Mouse (Mus musculus): Measurements from ENCODE around the gene Pycr2. TPM values are rescaled to one million over a fixed set of nuclear protein-coding genes. Genes with fewer than 3 reads are reported as not detected.

Gene Pycr2
- polyA plus RNA-seq, 1 experiment from 2014 or later: 57.5 TPM

GRCm38 (mm10) chr1:180941726-180942125 is 37.6 kb downstream of the Pycr2 start:
- H3K4me2 ChIP-seq (replicated peaks; ENCODE audit: low read depth, low read length): peak overlapping the region; percentile 78
- H3K4me3 ChIP-seq (ENCODE audit: low read depth, low read length): peak overlapping the region; percentile 92
- H3K27ac ChIP-seq (ENCODE audit: low read length): peak overlapping the region; percentile 92
- 4% methylated on average over 18 of the region's 18 CpGs for WGBS
- H3K9ac ChIP-seq (replicated peaks; ENCODE audit: low read depth): peak overlapping the region; percentile 73; the same call in 1 of the 2 replicates
- H3K4me1 ChIP-seq (ENCODE audit: insufficient read depth, low read depth, low read length): peaks cover 21% of the 10 kb centered on the region
- DNase-seq (ENCODE audit: low spot score): no peak
- no peaks in the 10 kb centered on the region for H3K27me3 ChIP-seq (replicated peaks; ENCODE audit: insufficient read depth, low read length)
- TF ChIP-seq CTCF (IDR thresholded peaks at IDR 0.05): no peak
- TF ChIP-seq EP300 (IDR thresholded peaks at IDR 0.05): no peak
- H3K36me3 ChIP-seq (ENCODE audit: insufficient read depth, low read length): no peaks in the 10 kb centered on the region
- ATAC-seq: peak; percentile 14
- no peaks in the 10 kb centered on the region for H3K9me3 ChIP-seq (ENCODE audit: low read length)

- peak; percentile 80 for ATAC-seq
- H3K9me3 ChIP-seq (ENCODE audit: low read length): no peaks in the 10 kb centered on the region
- no peaks in the 10 kb centered on the region for H3K27me3 ChIP-seq (replicated peaks; ENCODE audit: insufficient read depth, low read length)
- peak within 1 kb of the TSS; percentile 73 for H3K9ac ChIP-seq (replicated peaks; ENCODE audit: low read depth)
- H3K36me3 ChIP-seq (ENCODE audit: insufficient read depth, low read length): no peaks in the 10 kb centered on the region
- H3K4me1 ChIP-seq (ENCODE audit: insufficient read depth, low read depth, low read length): peaks cover 21% of the 10 kb centered on the region
- under 1% methylated on average over 62 of the region's 73 CpGs for WGBS
- peak; percentile 95 for DNase-seq (ENCODE audit: low spot score)
- H3K4me2 ChIP-seq (replicated peaks; ENCODE audit: low read depth, low read length): peak within 1 kb of the TSS; percentile 78
- peak within 1 kb of the TSS; percentile 92 for H3K4me3 ChIP-seq (ENCODE audit: low read depth, low read length)
- TF ChIP-seq EP300 (IDR thresholded peaks at IDR 0.05): no peak
- TF ChIP-seq CTCF (IDR thresholded peaks at IDR 0.05): no peak
- H3K27ac ChIP-seq (ENCODE audit: low read length): peak within 1 kb of the TSS; percentile 92
These were observed 38.3 kb downstream of the Pycr2 start, which contains the start of gene Tmem63a for GRCm38 (mm10) chr1:180942166-180943031. Tmem63a (plus strand) TSS chr1:180942344.

DNA sequence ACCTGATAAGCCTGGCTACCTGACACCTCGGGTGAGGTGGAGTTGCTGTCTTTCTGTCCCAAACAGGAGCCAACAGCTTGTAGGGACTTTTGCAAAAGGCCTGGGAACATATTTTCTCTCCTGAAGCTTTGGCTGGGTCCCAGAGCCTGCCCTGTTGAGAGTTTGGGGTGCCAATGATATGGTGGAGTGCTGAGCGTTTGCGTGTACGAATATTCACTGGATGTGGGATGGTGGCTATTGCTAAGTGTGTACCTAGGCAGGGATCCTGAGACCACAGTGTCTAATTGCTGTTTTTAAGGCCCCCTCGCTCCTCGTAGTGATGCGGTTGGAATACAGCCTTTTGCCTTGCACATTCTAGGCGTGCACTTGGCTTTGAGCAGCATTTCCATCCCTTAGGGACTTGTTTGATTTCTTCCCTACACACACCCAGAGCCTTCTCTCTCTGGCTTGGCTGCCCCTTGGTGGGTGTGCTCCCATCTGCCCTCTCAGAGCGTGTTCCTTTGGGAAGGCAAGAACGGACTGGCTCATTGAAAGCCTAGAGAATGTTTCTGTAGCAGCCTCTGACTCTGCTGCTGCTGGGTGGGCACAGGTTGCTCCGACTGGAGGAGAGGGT is 39.0 kb downstream of the Pycr2 start:
- TF ChIP-seq EP300 (IDR thresholded peaks at IDR 0.05): no peak
- TF ChIP-seq CTCF (IDR thresholded peaks at IDR 0.05): no peak
- peak overlapping the region; percentile 92 for H3K4me3 ChIP-seq (ENCODE audit: low read depth, low read length)
- H3K27ac ChIP-seq (ENCODE audit: low read length): peak overlapping the region; percentile 92
- ATAC-seq: no peak
- WGBS: 43% methylated on average over 11 of the region's 11 CpGs
- peaks cover 21% of the 10 kb centered on the region for H3K4me1 ChIP-seq (ENCODE audit: insufficient read depth, low read depth, low read length)
- H3K27me3 ChIP-seq (replicated peaks; ENCODE audit: insufficient read depth, low read length): no peaks in the 10 kb centered on the region
- H3K9ac ChIP-seq (replicated peaks; ENCODE audit: low read depth): peak overlapping the region; percentile 73; the same call in 1 of the 2 replicates
- H3K9me3 ChIP-seq (ENCODE audit: low read length): no peaks in the 10 kb centered on the region
- H3K36me3 ChIP-seq (ENCODE audit: insufficient read depth, low read length): peaks cover 4% of the 10 kb centered on the region; the same call in 1 of the 2 replicates
- peak overlapping the region; percentile 78 for H3K4me2 ChIP-seq (replicated peaks; ENCODE audit: low read depth, low read length)
- no peak for DNase-seq (ENCODE audit: low spot score)

DNA sequence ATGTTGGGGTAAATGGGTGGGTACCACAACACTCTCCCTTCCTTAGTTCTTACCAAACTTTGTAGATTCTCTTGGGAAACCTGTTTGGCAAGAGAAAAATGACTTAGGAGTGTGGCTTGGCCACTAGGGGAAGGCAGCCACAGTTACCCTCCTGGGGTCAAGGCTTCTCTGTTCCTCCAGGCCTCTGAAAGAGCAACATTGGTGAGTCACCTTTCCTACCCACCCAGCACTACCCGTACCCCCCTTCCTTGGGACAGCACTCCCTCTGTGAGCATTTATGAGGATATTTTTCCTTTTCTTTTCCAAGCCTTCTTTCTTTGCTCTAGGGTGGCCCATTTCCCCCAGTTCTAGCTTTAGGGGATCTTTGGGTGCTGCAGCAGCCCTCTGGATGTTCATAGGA is 39.8 kb downstream of the Pycr2 start:
- H3K9ac ChIP-seq (replicated peaks; ENCODE audit: low read depth): no peak overlapping the region

DNA sequence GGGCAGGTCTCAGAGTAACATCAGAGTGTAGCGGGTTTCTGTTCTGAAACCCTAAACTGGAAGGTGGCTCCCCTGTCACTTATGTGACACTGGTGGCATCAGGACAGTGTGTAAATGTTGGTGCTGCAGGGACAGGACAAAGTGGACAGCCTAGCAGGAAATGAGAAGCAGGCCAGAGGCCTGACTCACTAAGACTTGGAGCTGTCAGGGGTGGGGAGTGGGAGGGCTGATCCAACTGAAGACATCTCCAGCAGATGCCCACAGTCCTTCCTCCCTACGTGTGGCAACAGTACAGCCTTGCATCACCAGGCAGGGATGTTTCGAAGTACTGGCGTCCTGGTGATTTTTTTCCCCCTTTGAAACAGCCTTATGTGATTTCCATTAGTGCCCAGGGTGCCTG is 40.5 kb downstream of the Pycr2 start:
- H3K9ac ChIP-seq (replicated peaks; ENCODE audit: low read depth): no peak overlapping the region
- H3K4me1 ChIP-seq (ENCODE audit: insufficient read depth, low read depth, low read length): peaks cover 21% of the 10 kb centered on the region
- WGBS: 74% methylated on average over 4 of the region's 4 CpGs
- DNase-seq (ENCODE audit: low spot score): peak; percentile 67
- peak overlapping the region; percentile 20; the same call in 1 of the 2 replicates for H3K27ac ChIP-seq (ENCODE audit: low read length)
- peak; percentile 9; the same call in 1 of the 2 replicates for ATAC-seq
- no peaks in the 10 kb centered on the region for H3K9me3 ChIP-seq (ENCODE audit: low read length)
- H3K27me3 ChIP-seq (replicated peaks; ENCODE audit: insufficient read depth, low read length): no peaks in the 10 kb centered on the region
- no peak overlapping the region for H3K4me3 ChIP-seq (ENCODE audit: low read depth, low read length)
- H3K4me2 ChIP-seq (replicated peaks; ENCODE audit: low read depth, low read length): no peak overlapping the region
- no peak for TF ChIP-seq CTCF (IDR thresholded peaks at IDR 0.05)
- peak; percentile 25; the same call in 1 of the 2 replicates for TF ChIP-seq EP300 (IDR thresholded peaks at IDR 0.05)
- H3K36me3 ChIP-seq (ENCODE audit: insufficient read depth, low read length): peaks cover 16% of the 10 kb centered on the region; the same call in 1 of the 2 replicates

More for the DNA sequence above, 39.8 kb downstream of the Pycr2 start:
- WGBS: 69% methylated on average over 1 of the region's 1 CpGs
- Histone ChIP-seq H3K36me3 (ENCODE audit: insufficient read depth, low read length) (peaks cover 11% of the 10 kb centered on the region; the same call in 1 of the 2 replicates), H3K27me3 (replicated peaks; ENCODE audit: insufficient read depth, low read length) (no peaks in the 10 kb centered on the region), H3K4me1 (ENCODE audit: insufficient read depth, low read depth, low read length) (peaks cover 21% of the 10 kb centered on the region), H3K4me3 (ENCODE audit: low read depth, low read length) (no peak overlapping the region), H3K27ac (ENCODE audit: low read length) (no peak overlapping the region; the same call in 1 of the 2 replicates), H3K9me3 (ENCODE audit: low read length) (no peaks in the 10 kb centered on the region), H3K4me2 (replicated peaks; ENCODE audit: low read depth, low read length) (no peak overlapping the region)
- TF ChIP-seq CTCF (IDR thresholded peaks at IDR 0.05) (peak; percentile 43), EP300 (IDR thresholded peaks at IDR 0.05) (no peak)
- ATAC-seq (no peak), DNase-seq (ENCODE audit: low spot score) (peak; percentile 51)
